Mouse (Mus musculus) limb, embryonic 11.5 days (tissue): Measurements from ENCODE around the gene Slc1a3. TPM values are rescaled to one million over a fixed set of nuclear protein-coding genes. Genes with fewer than 3 reads are reported as not detected.

Experiments used
- ATAC-seq: fragments of 200-750 bp; cut with Nextera tagmentation; 2 replicates; pipeline ENCODE4 v1.8.0; 2017; ENCODE audit warnings: low read depth; ENCODE audit not compliant: insufficient number of reproducible peaks, low FRiP score, low TSS enrichment
- DNase-seq: peaks from one replicate; pipeline ENCODE4 v3.0.0-alpha.2; 2015; ENCODE audit warnings: low spot score
- H3K27ac ChIP-seq: fragments of 300-500 bp; sonication (generic); replicated peaks from 2 replicates; pipeline ENCODE4 v1.5.1; 2014; ENCODE audit warnings: low read depth, mild to moderate bottlenecking, low read length
- H3K27me3 ChIP-seq: fragments of 300-500 bp; sonication (generic); 2 replicates; pipeline ENCODE4 v1.6.1; 2014; ENCODE audit warnings: mild to moderate bottlenecking, low read length, mixed read lengths; ENCODE audit not compliant: control insufficient read depth, insufficient read depth
- H3K36me3 ChIP-seq: fragments of 300-500 bp; sonication (generic); 2 replicates; pipeline ENCODE4 v1.6.1; 2014; ENCODE audit warnings: mild to moderate bottlenecking, low read length, moderate library complexity, mixed read lengths; ENCODE audit not compliant: control insufficient read depth, insufficient read depth
- H3K4me1 ChIP-seq: fragments of 300-500 bp; sonication (generic); 2 replicates; pipeline ENCODE4 v1.6.1; 2014; ENCODE audit warnings: low read length, mixed read lengths; ENCODE audit not compliant: control insufficient read depth, insufficient read depth
- H3K4me2 ChIP-seq: fragments of 300-500 bp; sonication (generic); 2 replicates; pipeline ENCODE4 v1.6.1; 2014; ENCODE audit warnings: low read depth, mild to moderate bottlenecking, moderate library complexity; ENCODE audit not compliant: severe bottlenecking
- H3K4me3 ChIP-seq: fragments of 300-500 bp; sonication (generic); 2 replicates; pipeline ENCODE4 v1.5.1; 2014; ENCODE audit warnings: low read depth, low read length
- H3K9ac ChIP-seq: fragments of 300-500 bp; sonication (generic); 2 replicates; pipeline ENCODE4 v1.6.1; 2014; ENCODE audit warnings: mild to moderate bottlenecking, low read length
- H3K9me3 ChIP-seq: fragments of 300-500 bp; sonication (generic); 2 replicates; pipeline ENCODE4 v1.6.1; 2016; ENCODE audit warnings: low read length; ENCODE audit not compliant: control insufficient read depth
- WGBS: fragments of 180-500 bp; shearing (Covaris S2); extraction: QIAGEN DNeasy Blood & Tissue Kit; methylation state at CpG from one replicate; pipeline ENCODE4 v1.1.7; 2014; 5-methylcytosine and 5-hydroxymethylcytosine counted together
- polyA plus RNA-seq: library from polyadenylated mRNA; unstranded; fragments of >200 nt; fragmentation: Nextera tagmentation; extraction: Ambion mirVana; gene quantifications from 2 replicates; pipeline ENCODE4 v1.2.1, GENCODE M21; 2014

The Slc1a3 gene
- polyA plus RNA-seq, 1 experiment from 2014 or later = 24.9 TPM

DNA sequence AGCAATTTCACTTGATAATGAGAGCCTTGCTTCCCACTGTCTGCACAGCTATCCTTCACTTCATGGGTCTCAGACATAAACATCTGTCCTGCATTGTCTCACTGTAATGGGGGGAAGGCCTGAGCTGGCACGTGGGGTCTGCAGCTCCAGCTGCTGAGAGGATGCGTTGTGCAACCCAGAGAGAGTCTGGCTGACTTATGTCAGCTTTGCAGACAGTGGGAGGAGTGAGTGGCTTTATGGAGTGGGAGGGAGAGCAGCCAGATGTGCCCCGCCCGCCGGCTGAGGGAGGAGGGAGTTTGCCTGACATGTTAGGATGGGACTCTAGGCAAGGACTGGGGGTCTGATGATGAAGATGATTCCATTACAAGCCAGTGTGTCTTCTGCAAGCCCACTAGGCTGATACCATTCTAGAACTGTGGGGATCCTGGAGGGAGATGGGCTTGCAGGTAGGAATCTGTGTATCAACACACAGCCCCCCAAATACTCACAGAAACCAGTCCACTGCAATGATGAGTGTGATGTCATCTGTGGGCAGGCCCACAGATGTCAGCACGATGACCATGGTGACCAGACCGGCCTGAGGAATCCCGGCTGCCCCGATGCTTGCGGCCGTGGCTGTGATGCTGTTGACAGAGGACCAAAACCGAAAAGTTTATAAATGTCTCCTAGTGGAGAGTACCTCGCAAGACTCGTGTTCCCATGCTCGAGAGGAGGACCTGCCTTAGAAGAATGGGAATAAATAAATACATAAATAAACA, 71.8 kb downstream of the Slc1a3 start:
- Histone ChIP-seq H3K4me2 (no peak overlapping the region), H3K9ac (no peak overlapping the region), H3K4me3 (no peak overlapping the region), H3K4me1 (no peaks in the 10 kb centered on the region), H3K9me3 (no peaks in the 10 kb centered on the region), H3K27ac (no peak overlapping the region), H3K36me3 (no peaks in the 10 kb centered on the region), H3K27me3 (no peaks in the 10 kb centered on the region)
- DNase-seq = no peak
- 85% methylated on average over 15 of the region's 15 CpGs for WGBS
- no peak for ATAC-seq

DNA sequence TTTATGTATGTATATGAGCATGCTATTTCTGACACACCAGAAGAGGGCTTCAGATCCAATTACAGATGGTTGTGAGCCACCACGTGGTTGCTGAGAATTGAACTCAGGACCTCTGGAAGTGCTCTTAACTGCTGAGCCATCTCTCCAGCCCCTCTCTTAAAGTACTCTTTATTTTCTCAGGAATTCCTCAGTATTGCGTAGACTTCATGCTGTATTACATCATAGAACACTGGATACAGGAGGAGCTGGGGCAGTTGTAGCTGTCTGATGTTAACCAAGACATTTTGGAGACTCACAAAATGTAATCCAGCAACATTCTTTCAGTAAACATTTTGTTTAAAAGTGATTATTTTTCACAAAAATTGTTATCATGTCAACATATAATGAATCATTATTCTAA, 73.3 kb downstream of the Slc1a3 start:
- Histone ChIP-seq H3K4me1 (no peaks in the 10 kb centered on the region), H3K9me3 (no peaks in the 10 kb centered on the region), H3K9ac (no peak overlapping the region), H3K27me3 (no peaks in the 10 kb centered on the region), H3K36me3 (no peaks in the 10 kb centered on the region), H3K27ac (no peak overlapping the region), H3K4me2 (no peak overlapping the region), H3K4me3 (no peak overlapping the region)
- WGBS = 84% methylated on average over 2 of the region's 2 CpGs
- no peak for ATAC-seq
- no peak for DNase-seq

DNA sequence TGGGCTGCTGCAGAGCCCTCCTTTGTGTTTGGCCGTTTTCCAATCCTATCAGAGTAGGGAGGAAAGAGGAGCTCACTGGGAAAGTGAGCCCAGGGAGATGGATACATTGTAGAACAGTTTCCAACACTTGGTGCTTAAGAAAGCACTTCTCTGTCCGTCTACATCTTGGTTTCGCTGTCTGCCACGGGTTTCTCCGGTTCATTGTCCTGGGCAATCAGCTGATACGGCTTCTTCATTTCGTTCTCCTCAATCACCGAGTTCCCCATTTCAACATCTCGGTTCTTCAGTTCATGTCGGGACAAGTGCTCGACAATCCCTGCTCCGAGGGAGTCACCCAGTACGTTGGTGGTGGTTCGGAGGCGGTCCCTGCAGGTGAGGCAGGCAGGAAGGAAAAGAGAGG, 74.6 kb downstream of the Slc1a3 start:
- Histone ChIP-seq H3K9me3 (no peaks in the 10 kb centered on the region), H3K4me2 (no peak overlapping the region), H3K36me3 (no peaks in the 10 kb centered on the region), H3K27me3 (no peaks in the 10 kb centered on the region), H3K9ac (no peak overlapping the region), H3K27ac (no peak overlapping the region), H3K4me3 (no peak overlapping the region), H3K4me1 (no peaks in the 10 kb centered on the region)
- DNase-seq (no peak), ATAC-seq (no peak)
- WGBS = 94% methylated on average over 15 of the region's 15 CpGs

DNA sequence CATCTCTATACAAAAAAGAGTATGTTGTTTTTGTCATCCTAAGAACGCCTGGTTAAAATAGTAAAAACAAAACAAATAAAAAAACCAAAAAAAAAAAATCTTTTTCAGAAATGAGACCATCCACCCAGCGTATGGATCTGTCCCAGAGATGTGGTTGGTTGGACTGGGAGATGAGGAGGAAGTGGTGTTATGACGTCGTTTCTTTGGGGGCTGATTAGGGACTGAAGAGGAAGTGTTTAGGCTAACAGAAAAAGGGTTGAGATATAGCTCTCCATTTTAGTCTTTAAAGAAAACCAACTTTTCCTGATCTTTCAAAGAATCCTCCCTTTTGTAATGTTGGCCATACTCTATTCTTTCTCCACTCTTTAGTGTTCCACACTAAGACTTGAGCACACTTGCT, 75.8 kb downstream of the Slc1a3 start:
- Histone ChIP-seq H3K27ac (no peak overlapping the region), H3K36me3 (no peaks in the 10 kb centered on the region)

DNA sequence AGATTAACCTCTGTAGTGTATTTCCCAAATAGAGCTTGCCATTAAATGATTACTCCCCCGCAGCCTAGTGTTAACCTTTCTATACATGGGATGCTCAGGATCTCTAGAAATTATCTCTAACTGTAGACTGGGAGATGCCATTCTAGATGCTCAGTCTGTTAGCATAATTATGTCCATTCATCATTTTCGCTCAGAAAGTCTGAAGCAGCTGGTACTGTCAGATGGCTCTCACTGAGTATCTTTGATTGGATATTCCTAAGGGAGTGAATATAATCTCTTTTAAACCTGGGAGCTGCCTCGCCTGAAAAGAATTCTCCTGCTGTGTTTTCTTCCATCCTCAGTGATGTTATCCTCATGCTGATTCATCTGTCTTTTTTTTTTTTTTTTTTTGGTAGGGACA, 76.2 kb downstream of the Slc1a3 start:
- 89% methylated on average over 3 of the region's 3 CpGs for WGBS
- Histone ChIP-seq H3K4me3 (no peak overlapping the region), H3K9me3 (no peaks in the 10 kb centered on the region), H3K4me1 (no peaks in the 10 kb centered on the region), H3K27me3 (no peaks in the 10 kb centered on the region), H3K36me3 (no peaks in the 10 kb centered on the region), H3K9ac (no peak overlapping the region), H3K4me2 (no peak overlapping the region), H3K27ac (no peak overlapping the region)
- no peak for DNase-seq
- no peak for ATAC-seq

More for the DNA sequence above, 75.8 kb downstream of the Slc1a3 start:
- Histone ChIP-seq H3K4me1 (no peaks in the 10 kb centered on the region), H3K27me3 (no peaks in the 10 kb centered on the region), H3K9me3 (no peaks in the 10 kb centered on the region), H3K9ac (no peak overlapping the region), H3K4me2 (no peak overlapping the region), H3K4me3 (no peak overlapping the region)
- WGBS = 88% methylated on average over 4 of the region's 4 CpGs
- ATAC-seq = no peak
- DNase-seq = no peak

DNA sequence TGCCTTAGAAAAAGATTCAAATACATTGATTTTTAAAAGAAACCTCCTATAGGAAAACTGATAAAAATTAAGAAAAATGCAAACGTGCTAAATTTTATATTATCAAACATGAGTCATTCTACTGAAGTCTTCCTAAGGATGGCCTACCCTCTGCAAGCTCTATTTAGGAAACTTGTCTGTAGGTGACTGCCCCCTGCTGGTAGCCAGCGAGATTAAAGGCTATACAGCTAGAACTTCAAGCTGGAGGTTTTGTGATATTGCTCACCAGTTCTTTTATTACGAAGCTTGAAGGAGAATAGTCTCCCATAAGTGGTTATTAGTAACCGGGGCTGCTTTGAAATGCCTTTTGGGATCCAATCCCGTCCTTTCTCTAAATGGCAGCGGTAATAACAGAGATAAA, 77.2 kb downstream of the Slc1a3 start:
- no peaks in the 10 kb centered on the region for H3K4me1 ChIP-seq
- DNase-seq = peak; percentile 67
- H3K4me2 ChIP-seq = no peak overlapping the region
- H3K27me3 ChIP-seq = no peaks in the 10 kb centered on the region
- no peak overlapping the region for H3K4me3 ChIP-seq
- no peak overlapping the region for H3K9ac ChIP-seq
- 57% methylated on average over 6 of the region's 6 CpGs for WGBS
- no peaks in the 10 kb centered on the region for H3K36me3 ChIP-seq
- no peak overlapping the region for H3K27ac ChIP-seq
- no peak for ATAC-seq
- H3K9me3 ChIP-seq = no peaks in the 10 kb centered on the region

DNA sequence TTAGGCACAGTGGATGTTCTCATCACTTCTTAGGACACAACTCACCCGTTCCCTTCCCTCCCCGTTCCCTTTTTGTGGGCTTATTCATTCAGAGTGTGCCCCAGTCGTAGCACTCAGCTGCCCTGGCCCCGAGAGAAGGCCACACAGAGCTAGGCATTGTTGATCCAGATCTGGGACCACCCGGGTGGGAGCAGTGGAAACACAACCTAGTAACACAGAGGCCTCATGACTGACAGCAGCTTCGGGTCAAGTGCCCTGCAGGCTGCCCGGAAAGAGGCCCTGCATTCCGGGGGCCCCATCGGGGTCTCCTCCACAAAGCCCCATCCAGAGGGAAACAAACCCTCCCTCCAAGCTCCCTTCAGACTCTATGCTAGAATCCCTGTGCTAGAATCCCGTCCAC, 78.2 kb downstream of the Slc1a3 start:
- no peak; the same call in 1 of the 2 replicates for ATAC-seq
- peak; percentile 58 for DNase-seq
- no peak overlapping the region for H3K4me3 ChIP-seq
- no peaks in the 10 kb centered on the region for H3K4me1 ChIP-seq
- H3K27ac ChIP-seq = no peak overlapping the region
- H3K4me2 ChIP-seq = no peak overlapping the region
- H3K9me3 ChIP-seq = no peaks in the 10 kb centered on the region
- H3K36me3 ChIP-seq = no peaks in the 10 kb centered on the region
- no peak overlapping the region for H3K9ac ChIP-seq
- WGBS = 55% methylated on average over 10 of the region's 10 CpGs
- peaks cover 4% of the 10 kb centered on the region; the same call in 1 of the 2 replicates for H3K27me3 ChIP-seq

DNA sequence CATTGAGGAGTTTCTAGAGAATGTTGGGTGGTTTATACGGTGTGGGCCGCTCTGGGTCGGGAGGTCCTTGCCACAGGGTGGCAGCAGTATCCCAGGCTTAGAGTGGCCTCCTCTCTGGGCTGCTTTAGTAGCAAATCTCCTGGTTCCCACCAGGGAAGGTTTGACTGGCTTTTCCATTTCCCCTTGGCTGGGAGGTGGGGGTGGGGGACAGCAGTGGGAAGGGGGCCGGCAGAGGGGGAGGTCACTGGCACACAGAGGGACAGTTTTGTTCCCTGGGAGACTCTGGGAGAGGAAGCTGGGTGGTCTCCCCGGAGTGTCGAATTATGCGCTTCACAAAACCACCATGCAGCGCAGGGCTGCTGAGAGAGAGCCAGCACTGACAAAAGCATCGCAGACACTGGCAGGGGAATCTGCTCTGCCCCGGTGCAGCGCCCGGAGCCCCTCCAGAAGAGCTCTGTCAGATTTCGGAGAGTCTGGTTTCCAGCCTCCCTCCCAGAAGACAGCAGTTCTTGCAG, 81.2 kb downstream of the Slc1a3 start:
- peak; percentile 71; the same call in 1 of the 2 replicates for ATAC-seq
- Histone ChIP-seq H3K4me3 (peak overlapping the region; percentile 27), H3K4me1 (no peaks in the 10 kb centered on the region), H3K9ac (peak overlapping the region; percentile 38), H3K36me3 (no peaks in the 10 kb centered on the region), H3K27ac (no peak overlapping the region), H3K27me3 (peaks cover 4% of the 10 kb centered on the region; the same call in 1 of the 2 replicates), H3K9me3 (no peaks in the 10 kb centered on the region), H3K4me2 (peak overlapping the region; percentile 63)
- 0% methylated on average over 13 of the region's 13 CpGs for WGBS
- peak; percentile 86 for DNase-seq
